Mouse (Mus musculus): Measurements from ENCODE around the gene Atoh1. TPM values are rescaled to one million over a fixed set of nuclear protein-coding genes. Genes with fewer than 3 reads are reported as not detected.
A peak's percentile ranks its signal among the peaks of the same experiment; 100 is the strongest.

The Atoh1 gene
- polyA plus RNA-seq, 1 experiment from 2014 or later, result 0.06 TPM

DNA sequence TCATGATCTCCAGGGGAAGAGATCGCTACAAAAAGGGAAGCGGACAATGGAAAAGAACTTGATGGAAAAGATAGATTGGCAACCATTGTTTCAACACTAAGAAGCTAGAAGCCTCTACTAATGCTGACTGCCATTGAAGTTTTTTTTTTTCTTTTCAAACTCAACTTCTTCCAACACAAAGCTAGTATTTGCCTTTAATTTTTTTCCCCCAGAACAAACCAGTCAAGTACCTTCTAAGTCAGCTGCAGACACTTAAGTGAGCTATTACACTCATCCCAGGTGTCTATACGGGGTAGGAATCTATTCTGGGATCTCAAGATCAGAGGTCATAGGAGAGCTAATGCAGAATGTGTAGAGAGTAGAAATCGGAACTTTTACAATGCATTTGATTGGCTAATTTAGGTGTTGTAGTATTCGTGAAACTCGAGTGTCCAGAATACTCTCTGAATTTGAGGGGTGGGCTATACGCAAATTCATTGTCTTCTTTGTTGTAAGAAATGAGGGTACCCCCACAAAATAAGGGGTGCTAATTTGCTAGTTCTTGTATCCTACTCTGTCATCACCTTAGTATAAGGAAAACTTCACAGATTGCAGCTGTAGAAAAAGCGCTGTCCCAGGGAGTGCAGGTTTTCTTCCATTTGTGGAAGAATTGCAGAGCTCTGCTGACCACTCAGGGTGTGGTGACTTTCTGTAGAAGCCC is 2.8 kb downstream of the Atoh1 start:
- H3K36me3 ChIP-seq, result no peaks in the 10 kb centered on the region
- peaks cover 96% of the 10 kb centered on the region for H3K27me3 ChIP-seq
- 3% methylated on average over 8 of the region's 8 CpGs for WGBS
- H3K4me2 ChIP-seq (replicated peaks), result no peak overlapping the region
- H3K4me1 ChIP-seq, result peaks cover 38% of the 10 kb centered on the region
- no peak overlapping the region for H3K27ac ChIP-seq
- H3K9me3 ChIP-seq, result no peaks in the 10 kb centered on the region
- H3K9ac ChIP-seq, result no peak overlapping the region
- ATAC-seq (ENCODE audit: low FRiP score, low read depth), result no peak
- H3K4me3 ChIP-seq, result no peak overlapping the region

DNA sequence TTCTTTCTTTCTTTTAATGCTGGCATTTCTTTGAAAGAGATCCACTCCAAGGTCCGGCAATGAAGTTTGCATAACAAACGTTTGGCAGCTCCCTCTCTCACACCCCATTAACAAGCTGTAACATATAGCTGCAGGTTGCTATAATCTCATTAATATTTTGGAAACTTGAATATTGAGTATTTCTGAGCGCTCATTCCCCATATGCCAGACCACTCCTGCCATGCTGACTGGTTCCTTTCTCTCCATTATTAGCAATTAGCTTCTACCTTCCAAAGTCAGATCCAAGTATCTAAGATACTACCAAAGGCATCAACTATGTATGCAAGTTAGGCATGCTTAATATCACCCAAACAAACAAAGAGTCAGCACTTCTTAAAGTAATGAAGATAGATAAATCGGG is 4.4 kb downstream of the Atoh1 start:
- no peak overlapping the region for H3K4me2 ChIP-seq (replicated peaks)
- H3K4me1 ChIP-seq, result peaks cover 28% of the 10 kb centered on the region
- 0% methylated on average over 4 of the region's 4 CpGs for WGBS
- H3K9me3 ChIP-seq, result no peaks in the 10 kb centered on the region
- no peak overlapping the region for H3K4me3 ChIP-seq
- H3K36me3 ChIP-seq, result no peaks in the 10 kb centered on the region
- no peak overlapping the region for H3K9ac ChIP-seq
- peaks cover 87% of the 10 kb centered on the region for H3K27me3 ChIP-seq
- ATAC-seq (ENCODE audit: low FRiP score, low read depth), result no peak
- no peak overlapping the region for H3K27ac ChIP-seq

DNA sequence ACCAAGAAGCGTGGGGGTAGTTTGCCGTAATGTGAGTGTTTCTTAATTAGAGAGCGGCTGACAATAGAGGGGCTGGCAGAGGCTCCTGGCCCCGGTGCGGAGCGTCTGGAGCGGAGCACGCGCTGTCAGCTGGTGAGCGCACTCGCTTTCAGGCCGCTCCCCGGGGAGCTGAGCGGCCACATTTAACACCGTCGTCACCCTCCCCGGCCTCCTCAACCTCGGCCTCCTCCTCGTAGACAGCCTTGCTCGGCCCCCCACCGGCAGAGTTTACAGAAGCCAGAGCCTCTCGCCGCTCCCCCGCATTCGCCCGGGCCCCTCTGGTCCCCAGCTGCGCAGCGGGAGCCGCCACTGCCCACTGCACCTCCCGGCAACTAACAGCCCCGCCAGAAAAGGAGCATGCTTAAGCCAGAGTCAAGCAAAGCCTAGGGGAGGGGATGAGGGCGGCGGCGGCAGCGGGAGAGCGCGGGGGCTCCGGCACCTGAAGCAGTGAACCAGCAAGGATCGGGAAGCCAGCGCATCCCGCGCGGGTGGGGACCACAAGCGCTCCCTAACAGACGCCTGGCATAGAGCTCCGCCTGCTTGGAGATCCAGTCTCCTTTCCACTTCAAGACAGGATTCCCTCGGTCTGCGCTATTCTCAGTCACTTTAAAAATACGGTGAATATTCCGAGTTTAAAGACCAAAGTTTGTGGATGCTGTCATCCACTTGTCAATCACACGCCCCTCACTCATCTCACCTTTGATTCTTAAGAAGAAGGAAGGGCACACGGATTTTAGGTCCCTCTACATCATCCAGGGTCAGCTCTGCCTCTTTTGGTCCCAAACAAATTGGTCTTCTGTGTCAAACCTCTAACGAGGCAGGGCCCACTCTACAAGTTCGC is 5.8 kb downstream of the Atoh1 start:
- H3K4me2 ChIP-seq (replicated peaks), result peak overlapping the region; percentile 87
- H3K9ac ChIP-seq, result peak overlapping the region; percentile 54
- H3K27me3 ChIP-seq, result peaks cover 83% of the 10 kb centered on the region
- peaks cover 15% of the 10 kb centered on the region for H3K4me1 ChIP-seq
- peak overlapping the region; percentile 47 for H3K4me3 ChIP-seq
- WGBS, result under 1% methylated on average over 54 of the region's 54 CpGs
- H3K36me3 ChIP-seq, result no peaks in the 10 kb centered on the region
- no peak overlapping the region for H3K27ac ChIP-seq
- H3K9me3 ChIP-seq, result no peaks in the 10 kb centered on the region
- 0 out of 2 replicates have a peak, but pooled peaks have one; percentile 15 for ATAC-seq (ENCODE audit: low FRiP score, low read depth)

DNA sequence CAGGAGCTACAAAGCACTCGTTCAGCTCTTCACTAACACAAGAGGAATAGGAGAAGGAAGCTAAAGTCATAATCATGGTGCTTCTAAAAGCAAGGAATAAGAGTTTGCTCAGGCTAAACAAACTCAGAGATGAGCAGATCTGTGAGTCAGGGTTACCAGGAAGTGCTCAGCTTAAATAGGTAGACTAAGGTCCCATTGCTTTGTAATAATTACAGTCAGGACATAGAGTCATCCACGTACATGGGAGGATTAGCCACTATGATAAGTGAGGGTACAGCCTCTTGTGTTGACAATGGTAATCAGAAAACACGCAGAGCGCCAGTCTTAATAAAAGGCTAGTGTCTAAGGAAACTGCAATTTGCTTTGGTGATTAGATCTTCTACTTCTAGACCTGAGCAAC is 7.4 kb downstream of the Atoh1 start:
- no peak overlapping the region for H3K4me3 ChIP-seq
- H3K9me3 ChIP-seq, result no peaks in the 10 kb centered on the region
- no peak overlapping the region for H3K4me2 ChIP-seq (replicated peaks)
- peaks cover 81% of the 10 kb centered on the region for H3K27me3 ChIP-seq
- H3K27ac ChIP-seq, result no peak overlapping the region
- WGBS, result 74% methylated on average over 4 of the region's 4 CpGs
- no peak overlapping the region for H3K9ac ChIP-seq
- no peak for ATAC-seq (ENCODE audit: low FRiP score, low read depth)
- peaks cover 9% of the 10 kb centered on the region for H3K4me1 ChIP-seq
- no peaks in the 10 kb centered on the region for H3K36me3 ChIP-seq

DNA sequence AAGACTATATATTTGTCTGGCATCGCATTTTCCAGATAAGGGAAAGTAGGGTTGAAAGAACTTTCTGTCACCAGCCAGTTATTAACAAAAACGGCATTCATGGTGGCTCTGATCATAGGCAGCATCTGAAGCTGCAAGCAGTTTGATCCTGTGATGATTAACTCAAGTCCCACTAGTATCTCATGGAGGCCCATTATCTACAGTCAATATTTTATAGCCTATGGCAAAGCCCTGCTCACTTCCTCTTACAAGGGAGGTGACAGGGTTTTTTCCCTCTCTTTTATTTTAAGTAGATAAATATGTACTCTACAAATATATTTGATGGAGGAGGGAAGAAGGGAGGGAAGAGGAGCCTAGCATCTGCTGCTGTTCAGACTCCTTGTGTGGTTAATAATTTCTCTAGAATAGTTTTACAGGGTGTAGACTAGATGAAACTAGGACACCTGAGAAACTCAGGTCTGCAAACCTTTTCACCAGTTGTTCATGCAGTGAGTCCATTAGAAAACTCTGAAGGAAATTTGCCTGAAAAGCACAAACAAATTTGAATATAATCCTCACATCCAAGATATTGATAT is 14.1 kb downstream of the Atoh1 start:
- no peaks in the 10 kb centered on the region for H3K9me3 ChIP-seq
- no peak overlapping the region for H3K4me2 ChIP-seq (replicated peaks)
- no peaks in the 10 kb centered on the region for H3K4me1 ChIP-seq
- H3K9ac ChIP-seq, result no peak overlapping the region
- 75% methylated on average over 2 of the region's 2 CpGs for WGBS
- no peaks in the 10 kb centered on the region for H3K36me3 ChIP-seq
- no peak for ATAC-seq (ENCODE audit: low FRiP score, low read depth)
- H3K27me3 ChIP-seq, result peaks cover 21% of the 10 kb centered on the region
- no peak overlapping the region for H3K27ac ChIP-seq
- no peak overlapping the region for H3K4me3 ChIP-seq

DNA sequence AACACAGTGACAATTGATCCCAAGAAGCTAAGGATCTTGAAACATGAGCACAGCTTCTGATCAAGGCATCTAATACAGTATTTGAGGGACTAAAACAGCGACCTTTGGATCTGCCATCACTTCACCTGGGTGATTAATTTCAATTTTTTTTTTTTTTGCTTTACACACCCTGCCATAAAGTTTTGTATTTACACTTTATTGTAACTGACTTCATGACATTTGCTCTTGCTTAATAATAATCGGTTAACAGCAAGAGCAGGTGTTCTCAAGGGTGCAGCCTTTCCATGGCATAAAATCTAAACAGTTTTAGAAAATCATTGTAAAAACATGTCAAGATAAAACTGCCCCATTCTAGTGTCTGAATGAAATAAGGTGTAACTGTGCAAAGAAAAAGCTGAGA is 25.6 kb downstream of the Atoh1 start:
- Histone ChIP-seq H3K4me2 (replicated peaks) (no peak overlapping the region), H3K4me3 (no peak overlapping the region), H3K36me3 (no peaks in the 10 kb centered on the region), H3K9ac (no peak overlapping the region), H3K27ac (no peak overlapping the region), H3K27me3 (no peaks in the 10 kb centered on the region), H3K4me1 (no peaks in the 10 kb centered on the region), H3K9me3 (no peaks in the 10 kb centered on the region)
- WGBS, result 75% methylated on average over 2 of the region's 2 CpGs
- no peak for ATAC-seq (ENCODE audit: low FRiP score, low read depth)

DNA sequence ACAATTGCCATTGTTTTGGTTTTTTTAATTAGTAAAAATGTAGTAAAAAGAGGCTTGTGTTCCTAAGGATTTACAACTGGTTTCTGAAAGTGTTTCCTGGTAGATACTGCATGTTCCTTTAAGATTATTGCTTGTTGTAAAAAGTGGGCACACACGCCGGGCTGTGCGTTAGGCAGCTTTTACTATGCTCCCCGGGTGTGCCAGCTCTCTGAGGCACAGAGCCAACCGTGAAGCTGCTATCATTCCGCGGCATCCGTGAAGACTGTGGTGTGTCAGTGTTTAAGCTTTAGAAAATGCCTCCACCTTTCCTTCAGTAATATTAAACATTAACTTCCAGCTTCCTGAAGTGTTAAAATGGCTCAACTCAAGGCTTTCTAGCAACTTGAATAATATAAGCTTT is 35.0 kb downstream of the Atoh1 start:
- WGBS, result 45% methylated on average over 8 of the region's 8 CpGs
- no peak overlapping the region for H3K27ac ChIP-seq
- no peak overlapping the region for H3K9ac ChIP-seq
- no peak overlapping the region for H3K4me2 ChIP-seq (replicated peaks)
- no peaks in the 10 kb centered on the region for H3K27me3 ChIP-seq
- no peaks in the 10 kb centered on the region for H3K4me1 ChIP-seq
- H3K4me3 ChIP-seq, result no peak overlapping the region
- no peak for ATAC-seq (ENCODE audit: low FRiP score, low read depth)
- H3K36me3 ChIP-seq, result no peaks in the 10 kb centered on the region
- H3K9me3 ChIP-seq, result no peaks in the 10 kb centered on the region

DNA sequence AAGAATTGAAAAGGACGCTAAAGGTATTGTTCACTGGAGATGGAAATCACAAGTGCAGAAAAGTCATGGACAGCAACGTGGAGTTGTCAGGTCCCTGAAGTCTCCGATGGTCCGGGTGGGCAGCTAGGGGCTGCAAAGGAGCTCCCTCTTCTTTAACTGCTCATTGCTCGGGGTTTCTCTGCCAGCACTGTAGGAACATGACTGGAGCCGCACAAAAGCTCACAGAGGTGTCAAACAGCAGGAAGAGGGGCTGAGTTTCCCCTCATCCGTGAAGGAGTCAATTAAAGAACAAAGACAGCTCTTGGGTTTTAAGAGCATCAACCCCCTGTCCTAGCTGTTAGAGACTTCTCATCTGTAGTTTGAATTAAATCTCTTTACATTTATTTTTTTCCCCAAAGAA is 44.5 kb downstream of the Atoh1 start:
- Histone ChIP-seq H3K27me3 (no peaks in the 10 kb centered on the region), H3K9ac (no peak overlapping the region), H3K4me3 (no peak overlapping the region), H3K4me1 (no peaks in the 10 kb centered on the region), H3K27ac (no peak overlapping the region), H3K4me2 (replicated peaks) (no peak overlapping the region), H3K36me3 (no peaks in the 10 kb centered on the region), H3K9me3 (no peaks in the 10 kb centered on the region)
- WGBS, result 13% methylated on average over 7 of the region's 7 CpGs
- ATAC-seq (ENCODE audit: low FRiP score, low read depth), result no peak
